Mouse (Mus musculus) myocyte (in vitro differentiated cells): Measurements from ENCODE around the gene Nhp2.

Source experiments
- MYOG ChIP-seq, 3 experiments: IDR thresholded peaks; one replicate each; pipeline ENCODE4 v1.6.1; 2011; ENCODE audit warnings: control low read depth in 2 of 3, low read depth in 2 of 3, mild to moderate bottlenecking in 2 of 3; ENCODE audit not compliant: insufficient read length in 2 of 3, control insufficient read depth in 1 of 3, insufficient read depth in 1 of 3
- USF1 ChIP-seq: IDR thresholded peaks from one replicate; pipeline ENCODE4 v1.6.1; 2011; ENCODE audit warnings: low read depth, mild to moderate bottlenecking, control low read depth, moderate library complexity

- TF ChIP-seq USF1: no peak
- TF ChIP-seq MYOG (IDR thresholded peaks at IDR 0.05; ENCODE audit: control insufficient read depth in 1 of 3, insufficient read depth in 1 of 3, insufficient read length in 2 of 3, low read depth in 2 of 3): no peak
These were observed 24.0 kb upstream of the Nhp2 start for GRCm38 (mm10) chr11:51595459-51596083.
